Mouse (Mus musculus): ENCODE data around the gene Add2. TPM values are rescaled to one million over a fixed set of nuclear protein-coding genes. Genes with fewer than 3 reads are reported as not detected.

Add2 gene
- 0.15 TPM for polyA plus RNA-seq (2014; fragmentation: Illumina TruSeq; extraction: RNeasy Lipid Tissue Mini Kit (QIAGEN cat#74804); ENCODE audit: low replicate concordance)

GRCm38 (mm10) chr6:86028601-86029322 lies at the start of gene Add2:
TSS of gene Add2 (plus strand) at chr6:86028681.

GRCm38 (mm10) chr6:86015871-86016270 lies 12.6 kb upstream of the Add2 start, which contains the start of gene Figla:
TSS of gene Figla (plus strand) at chr6:86016171.

Other genes starting within 250 kb of the Add2 start
- gene Nat8f6, start 207.7 kb upstream of the Add2 start, polyA plus RNA-seq (2014; fragmentation: Illumina TruSeq; extraction: RNeasy Lipid Tissue Mini Kit (QIAGEN cat#74804); ENCODE audit: low replicate concordance) = 3.6 TPM
- gene Nat8f5, start 207.7 kb upstream of the Add2 start, polyA plus RNA-seq (2014; fragmentation: Illumina TruSeq; extraction: RNeasy Lipid Tissue Mini Kit (QIAGEN cat#74804); ENCODE audit: low replicate concordance) = 88.4 TPM
- 24.9 TPM for gene Nat8, start 196.6 kb upstream of the Add2 start, polyA plus RNA-seq (2014; fragmentation: Illumina TruSeq; extraction: RNeasy Lipid Tissue Mini Kit (QIAGEN cat#74804); ENCODE audit: low replicate concordance)
- gene Nat8f2, start 159.5 kb upstream of the Add2 start, polyA plus RNA-seq (2014; fragmentation: Illumina TruSeq; extraction: RNeasy Lipid Tissue Mini Kit (QIAGEN cat#74804); ENCODE audit: low replicate concordance) = 11.9 TPM
- 181 TPM for gene Nat8f4, start 123.8 kb upstream of the Add2 start, polyA plus RNA-seq (2014; fragmentation: Illumina TruSeq; extraction: RNeasy Lipid Tissue Mini Kit (QIAGEN cat#74804); ENCODE audit: low replicate concordance)
- 246 TPM for gene Tprkb, start 116.8 kb upstream of the Add2 start, polyA plus RNA-seq (2014; fragmentation: Illumina TruSeq; extraction: RNeasy Lipid Tissue Mini Kit (QIAGEN cat#74804); ENCODE audit: low replicate concordance)
- gene Nat8f1, start 113.0 kb upstream of the Add2 start, polyA plus RNA-seq (2014; fragmentation: Illumina TruSeq; extraction: RNeasy Lipid Tissue Mini Kit (QIAGEN cat#74804); ENCODE audit: low replicate concordance) = 1.3 TPM
- 234 TPM for gene Dusp11, start 67.0 kb upstream of the Add2 start, polyA plus RNA-seq (2014; fragmentation: Illumina TruSeq; extraction: RNeasy Lipid Tissue Mini Kit (QIAGEN cat#74804); ENCODE audit: low replicate concordance)
- not detected for gene Figla, start 12.5 kb upstream of the Add2 start, polyA plus RNA-seq (2014; fragmentation: Illumina TruSeq; extraction: RNeasy Lipid Tissue Mini Kit (QIAGEN cat#74804); ENCODE audit: low replicate concordance)
- gene Tgfa, start 166.5 kb downstream of the Add2 start, polyA plus RNA-seq (2014; fragmentation: Illumina TruSeq; extraction: RNeasy Lipid Tissue Mini Kit (QIAGEN cat#74804); ENCODE audit: low replicate concordance) = 5.1 TPM